Mouse (Mus musculus): ENCODE measurements around the gene Prkra. TPM values are rescaled to one million over a fixed set of nuclear protein-coding genes. Genes with fewer than 3 reads are reported as not detected.

Prkra gene
- total and polyA plus RNA-seq, 3 experiments, result 18.8 to 21.5 TPM; not detected in 1

DNA sequence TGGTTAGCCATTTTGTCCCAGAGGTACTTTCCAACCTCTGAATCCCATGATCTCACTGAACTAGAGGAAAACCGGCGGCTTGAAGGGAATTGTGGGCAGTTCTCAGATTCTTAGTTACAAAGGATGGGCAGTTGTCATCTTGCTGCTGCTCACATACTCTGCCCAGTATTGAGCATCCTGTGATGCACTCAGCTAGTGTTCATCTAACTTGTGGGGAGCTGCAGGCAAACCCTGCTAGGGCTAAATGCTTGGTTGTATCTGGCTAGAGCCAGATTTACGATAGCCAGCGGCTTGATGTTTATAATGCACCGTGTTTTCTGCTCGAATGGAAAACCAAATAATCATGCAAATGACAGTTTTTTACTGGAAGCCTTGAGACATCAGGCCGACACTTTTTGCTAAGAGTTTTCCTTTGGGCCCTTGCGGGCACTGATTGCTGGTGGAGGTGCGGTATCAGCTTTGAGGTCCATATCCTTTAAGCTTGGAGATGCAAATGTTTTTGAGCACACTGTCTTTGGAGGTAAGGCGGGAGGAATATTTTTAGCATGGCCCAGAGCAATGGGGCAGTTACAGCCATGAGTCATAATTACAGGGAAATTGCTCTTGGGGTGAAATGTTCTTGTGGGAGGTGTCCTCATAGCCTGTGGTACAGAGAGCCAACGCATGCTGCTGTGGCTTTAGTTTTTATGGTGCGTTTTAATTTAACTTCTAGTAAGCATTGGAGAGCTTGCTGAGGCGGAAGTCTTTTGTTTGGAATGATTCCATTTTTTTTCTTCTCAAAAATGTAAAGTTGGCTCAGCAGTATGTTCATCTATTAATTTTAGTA lies 28.8 kb upstream of the Prkra start:
- peak overlapping the region; percentile 79 for H3K9ac ChIP-seq (ENCODE audit: control insufficient read depth, low read depth, low read length, poor library complexity, severe bottlenecking)
- H3K27ac ChIP-seq (ENCODE audit: control insufficient read depth, low read depth, low read length), result no peak overlapping the region
- H3K9me3 ChIP-seq (replicated peaks; ENCODE audit: insufficient read depth, low read length), result no peaks in the 10 kb centered on the region
- peak; percentile 37 for DNase-seq (ENCODE audit: low read depth, low spot score)
- peaks cover 6 to 25% of the 10 kb centered on the region in 2 experiments for H3K36me3 ChIP-seq (ENCODE audit: control insufficient read depth in 1 of 2, insufficient read depth in 2 of 2, low read length in 2 of 2)
- peaks cover 3 to 14% of the 10 kb centered on the region in 2 experiments; a peak in 3 of 4 replicates for H3K4me1 ChIP-seq (ENCODE audit: control insufficient read depth in 1 of 2, insufficient read depth in 2 of 2, low read length in 2 of 2)
- TF ChIP-seq UBTF (IDR thresholded peaks at IDR 0.05; ENCODE audit: borderline replicate concordance, insufficient read depth, low read depth, low read length) (no peak), SIN3A (IDR thresholded peaks at IDR 0.05; ENCODE audit: low read length) (no peak), NRF1 (IDR thresholded peaks at IDR 0.05; ENCODE audit: insufficient read depth, low read depth, low read length, poor library complexity, severe bottlenecking) (no peak), MYC (IDR thresholded peaks at IDR 0.05; ENCODE audit: low read depth, low read length) (no peak)
- H3K79me2 ChIP-seq (ENCODE audit: control insufficient read depth, insufficient read depth, low read length, poor library complexity), result peaks cover 38% of the 10 kb centered on the region
- H3K4me3 ChIP-seq (ENCODE audit: control insufficient read depth in 1 of 2, insufficient read depth in 1 of 2, low read depth in 2 of 2, low read length in 2 of 2), result peak overlapping the region; percentile 83 to 91
- H3K27me3 ChIP-seq (ENCODE audit: control insufficient read depth in 1 of 2, insufficient read depth in 2 of 2, low read length in 2 of 2), result no peaks in the 10 kb centered on the region

DNA sequence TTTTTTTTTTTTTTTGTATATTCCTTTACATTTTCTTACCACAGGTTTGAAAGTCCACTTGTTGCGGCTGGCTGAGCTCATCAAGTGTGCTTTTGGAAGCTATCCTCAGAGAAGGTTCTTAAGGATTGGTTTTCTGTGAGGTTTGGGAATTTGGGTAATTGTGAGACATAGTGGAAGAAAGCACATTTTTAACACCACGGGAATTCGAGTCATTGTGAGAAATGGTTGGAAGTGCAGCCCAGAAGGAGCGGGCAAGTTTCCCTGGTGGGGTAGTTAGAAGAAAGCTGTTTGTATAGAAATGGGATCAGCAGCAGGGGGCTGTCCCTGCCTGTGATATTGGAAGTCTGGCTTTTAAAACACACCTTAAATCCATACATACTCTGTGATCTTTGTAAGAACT lies 28.1 kb upstream of the Prkra start:
- Histone ChIP-seq H3K9me3 (replicated peaks; ENCODE audit: insufficient read depth, low read length) (no peaks in the 10 kb centered on the region), H3K4me3 (ENCODE audit: control insufficient read depth in 1 of 2, insufficient read depth in 1 of 2, low read depth in 2 of 2, low read length in 2 of 2) (peak overlapping the region; percentile 83 to 91), H3K27ac (ENCODE audit: control insufficient read depth, low read depth, low read length) (peak overlapping the region; percentile 14; the same call in 1 of the 2 replicates), H3K79me2 (ENCODE audit: control insufficient read depth, insufficient read depth, low read length, poor library complexity) (peaks cover 38% of the 10 kb centered on the region), H3K4me1 (ENCODE audit: control insufficient read depth in 1 of 2, insufficient read depth in 2 of 2, low read length in 2 of 2) (peaks cover 4 to 16% of the 10 kb centered on the region in 2 experiments; a peak in 3 of 4 replicates), H3K36me3 (ENCODE audit: control insufficient read depth in 1 of 2, insufficient read depth in 2 of 2, low read length in 2 of 2) (peaks cover 5 to 29% of the 10 kb centered on the region in 2 experiments; a peak in 3 of 4 replicates), H3K9ac (ENCODE audit: control insufficient read depth, low read depth, low read length, poor library complexity, severe bottlenecking) (peak overlapping the region; percentile 79), H3K27me3 (ENCODE audit: control insufficient read depth in 1 of 2, insufficient read depth in 2 of 2, low read length in 2 of 2) (no peaks in the 10 kb centered on the region)
- TF ChIP-seq MAX (IDR thresholded peaks at IDR 0.05; ENCODE audit: low read length) (no peak), USF2 (IDR thresholded peaks at IDR 0.05; ENCODE audit: borderline replicate concordance in 1 of 2, insufficient read depth in 1 of 2, low read depth in 1 of 2, low read length in 2 of 2) (no peak), MAFK (IDR thresholded peaks at IDR 0.05; ENCODE audit: borderline replicate concordance, low read depth, low read length) (no peak), ELF1 (IDR thresholded peaks at IDR 0.05; ENCODE audit: low read depth, low read length) (no peak), MAZ (IDR thresholded peaks at IDR 0.05; ENCODE audit: low read depth, low read length) (no peak), EP300 (IDR thresholded peaks at IDR 0.05; ENCODE audit: low read depth in 1 of 2, low read length in 2 of 2) (no peak), MXI1 (IDR thresholded peaks at IDR 0.05; ENCODE audit: low read depth, low read length) (no peak), TBP (IDR thresholded peaks at IDR 0.05; ENCODE audit: low read depth, low read length) (no peak), JUND (IDR thresholded peaks at IDR 0.05; ENCODE audit: low read depth, low read length) (no peak), TAL1 (IDR thresholded peaks at IDR 0.05; ENCODE audit: low read length) (no peak), UBTF (IDR thresholded peaks at IDR 0.05; ENCODE audit: borderline replicate concordance, insufficient read depth, low read depth, low read length) (no peak), MYC (IDR thresholded peaks at IDR 0.05; ENCODE audit: low read depth, low read length) (no peak), GABPA (IDR thresholded peaks at IDR 0.05; ENCODE audit: low read depth, low read length) (no peak), CHD2 (IDR thresholded peaks at IDR 0.05; ENCODE audit: low read length) (no peak), ZNF384 (IDR thresholded peaks at IDR 0.05; ENCODE audit: low read depth, low read length) (no peak; the same call in 1 of the 2 replicates), GATA1 (IDR thresholded peaks at IDR 0.05; ENCODE audit: low read depth, low read length) (no peak)
- DNase-seq (ENCODE audit: low read depth, low spot score), result peak; percentile 30
